10 mouse cellular contexts compared by ENCODE assay signal in the genomic region with DNA sequence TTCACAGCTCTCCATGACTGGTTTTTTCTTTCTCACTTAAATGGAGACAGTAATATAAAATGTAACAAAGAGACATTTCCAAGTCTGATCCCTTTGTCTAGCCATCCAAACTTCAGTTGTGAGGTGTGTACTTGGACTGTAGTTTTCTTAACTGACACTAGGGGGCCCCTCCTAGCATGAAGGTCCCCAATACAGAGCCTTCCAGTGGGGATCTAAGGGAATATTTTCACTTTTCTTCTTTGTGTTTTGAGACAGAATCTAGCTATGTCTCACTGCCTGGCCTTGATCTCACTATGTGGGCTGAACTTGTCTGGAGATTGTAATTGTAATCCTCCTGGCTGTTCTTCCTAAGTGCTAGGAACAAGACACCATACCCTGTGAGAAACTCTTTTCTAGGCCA. TPM values are rescaled to one million over a fixed set of nuclear protein-coding genes. Genes with fewer than 3 reads are reported as not detected.
DNase-seq lines count a peak whose midpoint lies in the region; ATAC-seq lines count a peak whose summit lies in the region.
"Had no signal": no experiment of that assay in that cellular context is flagged by ENCODE, and none has a peak within 500 bp of the region (broad histone marks: within the 10 kb centered on the region; RNA-seq: fewer than 3 reads in every experiment).

No protein-coding gene starts in this region.

- no peak overlapping the region for H3K27ac ChIP-seq in midbrain, embryonic 11.5 days (ENCODE audit: low read depth, low read length)
- no peak overlapping the region for H3K27ac ChIP-seq in midbrain, embryonic 16.5 days (ENCODE audit: low read length)
- no peak overlapping the region for H3K27ac ChIP-seq in hindbrain, embryonic 16.5 days (ENCODE audit: low read depth, low read length)
- no peak overlapping the region for H3K27ac ChIP-seq in liver, embryonic 13.5 days

- no peaks in the 10 kb centered on the region for H3K9me3 ChIP-seq in midbrain, embryonic 11.5 days (ENCODE audit: control insufficient read depth, low read length)
- no peaks in the 10 kb centered on the region for H3K9me3 ChIP-seq in midbrain, embryonic 16.5 days (replicated peaks; ENCODE audit: control insufficient read depth, low read length, poor library complexity, severe bottlenecking)
- no peaks in the 10 kb centered on the region for H3K9me3 ChIP-seq in hindbrain, embryonic 16.5 days (ENCODE audit: control insufficient read depth, low read length)
- 0 out of 2 replicates have a peak, but pooled peaks cover 3% of the 10 kb centered on the region for H3K9me3 ChIP-seq in liver, embryonic 13.5 days (replicated peaks)

- H3K4me1 ChIP-seq in midbrain, embryonic 11.5 days (ENCODE audit: control insufficient read depth, insufficient read depth, low read length): no peaks in the 10 kb centered on the region
- H3K4me1 ChIP-seq in midbrain, embryonic 16.5 days (ENCODE audit: control insufficient read depth, insufficient read depth, low read length): no peaks in the 10 kb centered on the region
- H3K4me1 ChIP-seq in hindbrain, embryonic 16.5 days (ENCODE audit: control insufficient read depth, insufficient read depth, low read depth, low read length): no peaks in the 10 kb centered on the region
- H3K4me1 ChIP-seq in liver, embryonic 13.5 days (replicated peaks): no peaks in the 10 kb centered on the region

- DNase-seq in cerebellum, postnatal 36 days: no peak
- DNase-seq in midbrain, embryonic 11.5 days (ENCODE audit: low spot score, missing footprints): no peak
- DNase-seq in c-Kit-positive CD71-positive TER-119-positive erythroid progenitor cells, embryonic 14.5 days (ENCODE audit: low spot score): peak; percentile 19
- DNase-seq in liver, embryonic 13.5 days: peak; percentile 0
- peak; percentile 32 for DNase-seq in thymus, postnatal 25 days

- H3K4me3 ChIP-seq in midbrain, embryonic 11.5 days (ENCODE audit: low read depth, low read length): no peak overlapping the region
- H3K4me3 ChIP-seq in midbrain, embryonic 16.5 days (ENCODE audit: low read depth, low read length): no peak overlapping the region
- H3K4me3 ChIP-seq in hindbrain, embryonic 16.5 days (ENCODE audit: low read length): no peak overlapping the region
- H3K4me3 ChIP-seq in liver, embryonic 13.5 days (replicated peaks): no peak overlapping the region

- H3K4me2 ChIP-seq in midbrain, embryonic 11.5 days: no peak overlapping the region
- no peak overlapping the region for H3K4me2 ChIP-seq in midbrain, embryonic 16.5 days (ENCODE audit: low read length)
- H3K4me2 ChIP-seq in hindbrain, embryonic 16.5 days (ENCODE audit: low read length): no peak overlapping the region
- no peak overlapping the region for H3K4me2 ChIP-seq in liver, embryonic 13.5 days

- no peaks in the 10 kb centered on the region for H3K27me3 ChIP-seq in midbrain, embryonic 11.5 days (ENCODE audit: control insufficient read depth, insufficient read depth, low read length)
- H3K27me3 ChIP-seq in midbrain, embryonic 16.5 days (ENCODE audit: control insufficient read depth, insufficient read depth, low read depth, low read length): no peaks in the 10 kb centered on the region
- H3K27me3 ChIP-seq in hindbrain, embryonic 16.5 days (replicated peaks; ENCODE audit: control insufficient read depth, insufficient read depth, low read length): no peaks in the 10 kb centered on the region
- no peaks in the 10 kb centered on the region for H3K27me3 ChIP-seq in liver, embryonic 13.5 days

- 0 out of 2 replicates have a peak, but pooled peaks have one; percentile 20 for ATAC-seq in cerebellum, adult (ENCODE audit: insufficient number of reproducible peaks, low FRiP score, low TSS enrichment)
- ATAC-seq in midbrain, embryonic 11.5 days (ENCODE audit: low FRiP score): peak; percentile 70; the same call in 1 of the 2 replicates
- no peak for ATAC-seq in midbrain, embryonic 16.5 days
- ATAC-seq in hindbrain, embryonic 16.5 days: peak; percentile 65; the same call in 1 of the 2 replicates
- no peak; the same call in 1 of the 2 replicates for ATAC-seq in liver, embryonic 13.5 days (ENCODE audit: low read depth)

- H3K36me3 ChIP-seq in midbrain, embryonic 11.5 days (ENCODE audit: control insufficient read depth, insufficient read depth, low read length): no peaks in the 10 kb centered on the region
- H3K36me3 ChIP-seq in midbrain, embryonic 16.5 days (ENCODE audit: control insufficient read depth, insufficient read depth, low read length): no peaks in the 10 kb centered on the region
- no peaks in the 10 kb centered on the region for H3K36me3 ChIP-seq in hindbrain, embryonic 16.5 days (ENCODE audit: control insufficient read depth, insufficient read depth, low read length)
- no peaks in the 10 kb centered on the region for H3K36me3 ChIP-seq in liver, embryonic 13.5 days

- no peak overlapping the region for H3K9ac ChIP-seq in midbrain, embryonic 11.5 days (ENCODE audit: low read length)
- no peak overlapping the region for H3K9ac ChIP-seq in midbrain, embryonic 16.5 days (ENCODE audit: low read depth, low read length)
- no peak overlapping the region for H3K9ac ChIP-seq in hindbrain, embryonic 16.5 days (ENCODE audit: low read depth, low read length)
- no peak overlapping the region for H3K9ac ChIP-seq in liver, embryonic 13.5 days

RNA-seq across cellular contexts. Expression of a gene that starts 5.5 kb away (rescaled TPM):
- not detected in 2 replicates for polyA plus RNA-seq in midbrain, embryonic 11.5 days (2014; fragmentation: Nextera tagmentation; extraction: Ambion mirVana)
- not detected in 2 replicates for polyA plus RNA-seq in midbrain, embryonic 16.5 days (2015; fragmentation: Nextera tagmentation; extraction: Ambion mirVana)
- not detected in 2 replicates for polyA plus RNA-seq in hindbrain, embryonic 16.5 days (2015; fragmentation: Nextera tagmentation; extraction: Ambion mirVana)
- polyA plus RNA-seq in liver, embryonic 13.5 days (2015; fragmentation: Nextera tagmentation; extraction: Ambion mirVana): not detected in 2 replicates
- polyA plus RNA-seq: heart, embryonic 14.5 days; neural tube, embryonic 14.5 days had no signal

RNA-seq across cellular contexts. Expression of a gene that starts 49.5 kb away (rescaled TPM):
- polyA plus RNA-seq in midbrain, embryonic 11.5 days (2014; fragmentation: Nextera tagmentation; extraction: Ambion mirVana): 0.23 and 0.28 TPM in 2 replicates
- 0.80 and 0.87 TPM in 2 replicates for polyA plus RNA-seq in midbrain, embryonic 16.5 days (2015; fragmentation: Nextera tagmentation; extraction: Ambion mirVana)
- 0.21 and 0.64 TPM in 2 replicates for polyA plus RNA-seq in hindbrain, embryonic 16.5 days (2015; fragmentation: Nextera tagmentation; extraction: Ambion mirVana)
- polyA plus RNA-seq in liver, embryonic 13.5 days (2015; fragmentation: Nextera tagmentation; extraction: Ambion mirVana): 0.41 and 0.47 TPM in 2 replicates

Comparison
In these comparisons a context has a peak if more than half of its experiments do, and no peak if none do; other contexts are left out.
1. ATAC-seq: peak in cerebellum, adult (single experiment), midbrain, embryonic 11.5 days (single experiment) and hindbrain, embryonic 16.5 days (single experiment); none in midbrain, embryonic 16.5 days (single experiment) and liver, embryonic 13.5 days (single experiment).
2. DNase-seq: peak in c-Kit-positive CD71-positive TER-119-positive erythroid progenitor cells, embryonic 14.5 days (single experiment), liver, embryonic 13.5 days (single experiment) and thymus, postnatal 25 days (single experiment); none in cerebellum, postnatal 36 days (0 of 2) and midbrain, embryonic 11.5 days (single experiment).